Mouse (Mus musculus): ENCODE data around the gene Bmx.

- TF ChIP-seq CTCF (IDR thresholded peaks at IDR 0.05 in 2 of 3, conservative IDR thresholded peaks at IDR 0.05 in 1 of 3; ENCODE audit: control insufficient read depth in 1 of 3, insufficient read depth in 1 of 3, low read depth in 2 of 3, low read length in 3 of 3, poor library complexity in 1 of 3, severe bottlenecking in 1 of 3) (no peak), ZNF384 (IDR thresholded peaks at IDR 0.05; ENCODE audit: low read depth, low read length) (no peak), ZC3H11A (IDR thresholded peaks at IDR 0.05; ENCODE audit: low read depth, low read length) (no peak), GATA1 (IDR thresholded peaks at IDR 0.05; ENCODE audit: low read depth, low read length) (no peak), POLR2A (IDR thresholded peaks at IDR 0.05; ENCODE audit: control insufficient read depth in 1 of 2, insufficient read depth in 1 of 2, low read depth in 1 of 2, low read length in 2 of 2, poor library complexity in 1 of 2) (no peak), POLR2AphosphoS5 (IDR thresholded peaks at IDR 0.05; ENCODE audit: borderline replicate concordance, low read depth, low read length) (no peak), GABPA (IDR thresholded peaks at IDR 0.05; ENCODE audit: low read depth, low read length) (no peak)
Measured at GRCm38 (mm10) chrX:164291147-164291546, 33.2 kb upstream of the Bmx start.
